Mouse (Mus musculus) kidney, adult 9 months (tissue): ENCODE measurements around the gene Slc24a1.

Experiments
- DNase-seq: peaks from one replicate; pipeline ENCODE4 v3.0.0; 2022

The Slc24a1 gene

GRCm38 (mm10) chr9:64936508-64936907 is 14.9 kb downstream of the Slc24a1 start:
- DNase-seq = peak; percentile 68

- DNase-seq = peak; percentile 73
These were observed 17.2 kb downstream of the Slc24a1 start for GRCm38 (mm10) chr9:64934015-64934754.

- no peak for DNase-seq
These were observed 19.4 kb downstream of the Slc24a1 start for GRCm38 (mm10) chr9:64931751-64932610.

GRCm38 (mm10) chr9:64930256-64930655 is 21.2 kb downstream of the Slc24a1 start:
- no peak for DNase-seq

- DNase-seq = no peak
These were observed 25.0 kb downstream of the Slc24a1 start for GRCm38 (mm10) chr9:64926201-64926991.

- no peak for DNase-seq
These were observed 25.6 kb downstream of the Slc24a1 start for GRCm38 (mm10) chr9:64925771-64926170.

- no peak for DNase-seq
These were observed 32.8 kb downstream of the Slc24a1 start for GRCm38 (mm10) chr9:64918560-64918959.

- DNase-seq = no peak
These were observed 36.8 kb downstream of the Slc24a1 start for GRCm38 (mm10) chr9:64914629-64915028.

- DNase-seq = no peak
These were observed 37.4 kb downstream of the Slc24a1 start for GRCm38 (mm10) chr9:64913973-64914372.

GRCm38 (mm10) chr9:64913406-64913805 is 38.0 kb downstream of the Slc24a1 start:
- no peak for DNase-seq

GRCm38 (mm10) chr9:64907441-64907840 is 44.0 kb downstream of the Slc24a1 start:
- DNase-seq = no peak

GRCm38 (mm10) chr9:64904917-64905640 is 46.3 kb downstream of the Slc24a1 start:
- no peak for DNase-seq

- DNase-seq = peak; percentile 82
These were observed 48.0 kb downstream of the Slc24a1 start for GRCm38 (mm10) chr9:64903386-64903785.

- no peak for DNase-seq
These were observed 48.5 kb downstream of the Slc24a1 start for GRCm38 (mm10) chr9:64902866-64903265.

- no peak for DNase-seq
These were observed 54.8 kb downstream of the Slc24a1 start for GRCm38 (mm10) chr9:64896605-64897004.

GRCm38 (mm10) chr9:64886008-64886407 is 65.4 kb downstream of the Slc24a1 start:
- DNase-seq = no peak
